Mouse (Mus musculus) heart, embryonic 14.5 days (tissue): ENCODE measurements around the gene Gm49380. TPM values are rescaled to one million over a fixed set of nuclear protein-coding genes. Genes with fewer than 3 reads are reported as not detected.

Experiments
- ATAC-seq: fragments of 200-750 bp; cut with Nextera tagmentation; 2 replicates; pipeline ENCODE4 v1.8.0; 2017; ENCODE audit warnings: low read depth, moderate TSS enrichment; ENCODE audit not compliant: insufficient number of reproducible peaks, insufficient read depth, low FRiP score
- H3K27ac ChIP-seq, 2 experiments: fragments of 200-500 bp in 1 of 2; fragments of 300-500 bp in 1 of 2; sonication (generic) in 1 of 2; replicated peaks in 1 of 2; 2 replicates each; pipeline ENCODE4 v1.5.1; 2012 to 2014; ENCODE audit warnings: low read depth in 2 of 2, low read length in 2 of 2, control low read depth in 1 of 2, mild to moderate bottlenecking in 1 of 2, mixed read lengths in 1 of 2; ENCODE audit not compliant: control insufficient read depth in 1 of 2, insufficient read depth in 1 of 2
- H3K27me3 ChIP-seq: fragments of 300-500 bp; sonication (generic); 2 replicates; pipeline ENCODE4 v1.6.1; 2014; ENCODE audit warnings: mild to moderate bottlenecking, low read length, control low read depth; ENCODE audit not compliant: control insufficient read depth, insufficient read depth
- H3K36me3 ChIP-seq: fragments of 300-500 bp; sonication (generic); 2 replicates; pipeline ENCODE4 v1.6.1; 2014; ENCODE audit warnings: mild to moderate bottlenecking, control low read depth, low read length, mixed read lengths; ENCODE audit not compliant: control insufficient read depth, insufficient read depth
- H3K4me1 ChIP-seq, 2 experiments: fragments of 200-500 bp in 1 of 2; fragments of 300-500 bp in 1 of 2; sonication (generic) in 1 of 2; 2 replicates each; pipeline ENCODE4 v1.6.1; 2012 to 2014; ENCODE audit warnings: low read length in 2 of 2, control low read depth in 1 of 2, mixed read lengths in 1 of 2; ENCODE audit not compliant: control insufficient read depth in 2 of 2, insufficient read depth in 2 of 2
- H3K4me2 ChIP-seq: fragments of 300-500 bp; sonication (generic); 2 replicates; pipeline ENCODE4 v1.6.1; 2014; ENCODE audit warnings: mild to moderate bottlenecking, low read length
- H3K4me3 ChIP-seq, 2 experiments: fragments of 200-500 bp in 1 of 2; fragments of 300-500 bp in 1 of 2; sonication (generic) in 1 of 2; 2 replicates each; pipeline ENCODE4 v1.5.1; 2012 to 2014; ENCODE audit warnings: low read length in 2 of 2, mild to moderate bottlenecking in 2 of 2, control low read depth in 1 of 2, low read depth in 1 of 2, moderate library complexity in 1 of 2; ENCODE audit not compliant: control insufficient read depth in 1 of 2, insufficient read depth in 1 of 2
- H3K9ac ChIP-seq: fragments of 300-500 bp; sonication (generic); 2 replicates; pipeline ENCODE4 v1.6.1; 2014; ENCODE audit warnings: mild to moderate bottlenecking, low read length
- H3K9me3 ChIP-seq: fragments of 300-500 bp; sonication (generic); 2 replicates; pipeline ENCODE4 v1.6.1; 2016; ENCODE audit warnings: low read length, control low read depth; ENCODE audit not compliant: control insufficient read depth
- WGBS: fragments of 180-500 bp; shearing (Covaris S2); extraction: QIAGEN DNeasy Blood & Tissue Kit; methylation state at CpG from one replicate; pipeline ENCODE4 v1.1.7; 2014; 5-methylcytosine and 5-hydroxymethylcytosine counted together
- polyA plus RNA-seq: library from polyadenylated mRNA; unstranded; fragments of >200 nt; fragmentation: Nextera tagmentation; extraction: Ambion mirVana; gene quantifications from 2 replicates; pipeline ENCODE4 v1.2.1, GENCODE M21; 2014

Gene Gm49380
- polyA plus RNA-seq, 1 experiment from 2014 or later: 0.08 TPM

GRCm38 (mm10) chr9:44022100-44022847 is 91.0 kb downstream of the Gm49380 start:
- no peaks in the 10 kb centered on the region for H3K4me1 ChIP-seq
- WGBS: 69% methylated on average over 8 of the region's 8 CpGs
- no peak overlapping the region for H3K4me3 ChIP-seq
- no peaks in the 10 kb centered on the region for H3K27me3 ChIP-seq
- no peak overlapping the region for H3K27ac ChIP-seq
- no peak overlapping the region for H3K4me2 ChIP-seq
- no peak for ATAC-seq
- H3K9me3 ChIP-seq: no peaks in the 10 kb centered on the region
- no peaks in the 10 kb centered on the region for H3K36me3 ChIP-seq
- no peak overlapping the region for H3K9ac ChIP-seq

- no peaks in the 10 kb centered on the region for H3K27me3 ChIP-seq
- H3K4me3 ChIP-seq: no peak overlapping the region
- 66% methylated on average over 7 of the region's 7 CpGs for WGBS
- ATAC-seq: no peak
- no peaks in the 10 kb centered on the region for H3K4me1 ChIP-seq
- H3K27ac ChIP-seq: no peak overlapping the region
- no peaks in the 10 kb centered on the region for H3K36me3 ChIP-seq
- no peak overlapping the region for H3K9ac ChIP-seq
- no peaks in the 10 kb centered on the region for H3K9me3 ChIP-seq
- H3K4me2 ChIP-seq: no peak overlapping the region
These were observed 93.3 kb downstream of the Gm49380 start for GRCm38 (mm10) chr9:44020001-44020400.

- Histone ChIP-seq H3K9ac (no peak overlapping the region), H3K4me1 (peaks cover 0 to under 1% of the 10 kb centered on the region in 2 experiments; a peak in 2 of 4 replicates), H3K9me3 (no peaks in the 10 kb centered on the region), H3K36me3 (no peaks in the 10 kb centered on the region), H3K4me2 (no peak overlapping the region), H3K4me3 (no peak overlapping the region), H3K27me3 (no peaks in the 10 kb centered on the region), H3K27ac (no peak overlapping the region)
- WGBS: 70% methylated on average over 5 of the region's 5 CpGs
- ATAC-seq: no peak
These were observed 95.5 kb downstream of the Gm49380 start for GRCm38 (mm10) chr9:44017846-44018245.

Other genes starting within 250 kb of the Gm49380 start
- gene Thy1, start 70.1 kb downstream of the Gm49380 start, polyA plus RNA-seq: 2.5 and 2.7 TPM in 2 replicates
- gene Usp2, start 46.5 kb downstream of the Gm49380 start, polyA plus RNA-seq: 73.5 and 80.7 TPM in 2 replicates
- not detected in 2 replicates for gene Mfrp, start 11.8 kb downstream of the Gm49380 start, polyA plus RNA-seq
- 2.3 and 2.7 TPM in 2 replicates for gene C1qtnf5, start 6.3 kb downstream of the Gm49380 start, polyA plus RNA-seq
- gene Rnf26, start within 50 bp of the Gm49380 start, polyA plus RNA-seq: 30.4 and 32.9 TPM in 2 replicates
- 129 and 130 TPM in 2 replicates for gene Mcam, start 21.0 kb upstream of the Gm49380 start, polyA plus RNA-seq
- 12.7 and 13.7 TPM in 2 replicates for gene Cbl, start 120.5 kb upstream of the Gm49380 start, polyA plus RNA-seq
- gene Ccdc153, start 127.2 kb upstream of the Gm49380 start, polyA plus RNA-seq: not detected in 2 replicates
- gene Pdzd3, start 138.0 kb upstream of the Gm49380 start, polyA plus RNA-seq: not detected in 2 replicates
- 7.0 and 7.3 TPM in 2 replicates for gene Nlrx1, start 155.1 kb upstream of the Gm49380 start, polyA plus RNA-seq
- gene Abcg4, start 175.1 kb upstream of the Gm49380 start, polyA plus RNA-seq: 1.3 and 2.7 TPM in 2 replicates
- gene Hinfp, start 192.2 kb upstream of the Gm49380 start, polyA plus RNA-seq: 10.5 and 12.1 TPM in 2 replicates
- gene C2cd2l, start 206.8 kb upstream of the Gm49380 start, polyA plus RNA-seq: 5.4 and 7.7 TPM in 2 replicates
- 34.7 and 37.8 TPM in 2 replicates for gene Dpagt1, start 212.5 kb upstream of the Gm49380 start, polyA plus RNA-seq
- 153 and 167 TPM in 2 replicates for gene H2afx, start 221.2 kb upstream of the Gm49380 start, polyA plus RNA-seq
- 110 and 112 TPM in 2 replicates for gene Hmbs, start 230.7 kb upstream of the Gm49380 start, polyA plus RNA-seq
- 17.8 and 21.4 TPM in 2 replicates for gene Vps11, start 248.2 kb upstream of the Gm49380 start, polyA plus RNA-seq